Mouse (Mus musculus): ENCODE measurements around the gene Epb42. TPM values are rescaled to one million over a fixed set of nuclear protein-coding genes. Genes with fewer than 3 reads are reported as not detected.
A peak's percentile ranks its signal among the peaks of the same experiment; 100 is the strongest.
"Not testable (repeated sequence)": the region's sequence is repeated elsewhere in the genome, so short reads cannot be mapped to it uniquely, and the experiment has no call there.

The Epb42 gene
- polyA plus RNA-seq, 1 experiment from 2014 or later: 12.2 TPM

GRCm38 (mm10) chr2:121045653-121046052 lies 8.8 kb upstream of the Epb42 start:
- H3K4me1 ChIP-seq: no peaks in the 10 kb centered on the region

GRCm38 (mm10) chr2:121041098-121041497 lies 4.2 kb upstream of the Epb42 start:
- H3K27ac ChIP-seq: no peak overlapping the region
- H3K27me3 ChIP-seq (replicated peaks): no peaks in the 10 kb centered on the region
- no peak for ATAC-seq (ENCODE audit: insufficient read depth, low FRiP score, low read depth)
- H3K4me2 ChIP-seq: no peak overlapping the region
- no peaks in the 10 kb centered on the region for H3K36me3 ChIP-seq
- no peak overlapping the region for H3K4me3 ChIP-seq (replicated peaks)
- H3K9ac ChIP-seq: no peak overlapping the region
- WGBS: 41% methylated on average over 5 of the region's 5 CpGs
- H3K4me1 ChIP-seq: no peaks in the 10 kb centered on the region
- no peaks in the 10 kb centered on the region for H3K9me3 ChIP-seq

More at GRCm38 (mm10) chr2:121045653-121046052, 8.8 kb upstream of the Epb42 start:
- ATAC-seq (ENCODE audit: insufficient read depth, low FRiP score, low read depth): no peak
- Histone ChIP-seq H3K9me3 (no peaks in the 10 kb centered on the region), H3K9ac (no peak overlapping the region), H3K27ac (no peak overlapping the region), H3K4me3 (replicated peaks) (no peak overlapping the region), H3K36me3 (no peaks in the 10 kb centered on the region), H3K27me3 (replicated peaks) (no peaks in the 10 kb centered on the region), H3K4me2 (no peak overlapping the region)
- WGBS: 80% methylated on average over 4 of the region's 4 CpGs

- Histone ChIP-seq H3K36me3 (no peaks in the 10 kb centered on the region), H3K9me3 (no peaks in the 10 kb centered on the region), H3K27ac (no peak overlapping the region), H3K9ac (no peak overlapping the region), H3K4me2 (no peak overlapping the region), H3K4me3 (replicated peaks) (no peak overlapping the region), H3K4me1 (no peaks in the 10 kb centered on the region), H3K27me3 (replicated peaks) (no peaks in the 10 kb centered on the region)
- ATAC-seq (ENCODE audit: insufficient read depth, low FRiP score, low read depth): no peak
- 89% methylated on average over 1 of the region's 1 CpGs for WGBS
These were observed 2.5 kb upstream of the Epb42 start for GRCm38 (mm10) chr2:121039382-121039781.

- not testable (repeated sequence) for ATAC-seq (ENCODE audit: insufficient read depth, low FRiP score, low read depth); H3K9me3 ChIP-seq
These were observed 2.0 kb upstream of the Epb42 start for GRCm38 (mm10) chr2:121038851-121039250.

GRCm38 (mm10) chr2:121022918-121023317 lies 14.0 kb downstream of the Epb42 start:
- Histone ChIP-seq H3K4me3 (replicated peaks) (no peak overlapping the region), H3K9ac (no peak overlapping the region), H3K9me3 (no peaks in the 10 kb centered on the region), H3K4me1 (no peaks in the 10 kb centered on the region), H3K27me3 (replicated peaks) (no peaks in the 10 kb centered on the region), H3K36me3 (peaks cover 1% of the 10 kb centered on the region), H3K4me2 (no peak overlapping the region), H3K27ac (no peak overlapping the region)
- WGBS: 54% methylated on average over 5 of the region's 5 CpGs
- ATAC-seq (ENCODE audit: insufficient read depth, low FRiP score, low read depth): no peak

More at GRCm38 (mm10) chr2:121038851-121039250, 2.0 kb upstream of the Epb42 start:
- not testable (repeated sequence) for H3K27me3 ChIP-seq (replicated peaks); H3K9ac ChIP-seq; H3K27ac ChIP-seq; H3K4me2 ChIP-seq; H3K4me1 ChIP-seq; H3K36me3 ChIP-seq; H3K4me3 ChIP-seq (replicated peaks)
- WGBS: 96% methylated on average over 1 of the region's 1 CpGs

GRCm38 (mm10) chr2:121017151-121017550 lies 19.7 kb downstream of the Epb42 start:
- no peak for ATAC-seq (ENCODE audit: insufficient read depth, low FRiP score, low read depth)
- no peak overlapping the region for H3K4me2 ChIP-seq
- no peaks in the 10 kb centered on the region for H3K4me1 ChIP-seq
- no peaks in the 10 kb centered on the region for H3K9me3 ChIP-seq
- no peak overlapping the region for H3K9ac ChIP-seq
- WGBS: 83% methylated on average over 1 of the region's 1 CpGs
- H3K4me3 ChIP-seq (replicated peaks): no peak overlapping the region
- H3K27ac ChIP-seq: no peak overlapping the region
- H3K27me3 ChIP-seq (replicated peaks): no peaks in the 10 kb centered on the region
- H3K36me3 ChIP-seq: peaks cover 15% of the 10 kb centered on the region

GRCm38 (mm10) chr2:121016226-121016625 lies 20.6 kb downstream of the Epb42 start:
- no peaks in the 10 kb centered on the region for H3K27me3 ChIP-seq (replicated peaks)
- 91% methylated on average over 9 of the region's 9 CpGs for WGBS
- no peak for ATAC-seq (ENCODE audit: insufficient read depth, low FRiP score, low read depth)
- H3K9ac ChIP-seq: no peak overlapping the region
- no peak overlapping the region for H3K27ac ChIP-seq
- H3K36me3 ChIP-seq: peaks cover 15% of the 10 kb centered on the region
- H3K9me3 ChIP-seq: no peaks in the 10 kb centered on the region
- H3K4me2 ChIP-seq: no peak overlapping the region
- H3K4me1 ChIP-seq: no peaks in the 10 kb centered on the region
- H3K4me3 ChIP-seq (replicated peaks): no peak overlapping the region

GRCm38 (mm10) chr2:121015507-121015906 lies 21.4 kb downstream of the Epb42 start:
- no peak for ATAC-seq (ENCODE audit: insufficient read depth, low FRiP score, low read depth)
- 75% methylated on average over 2 of the region's 2 CpGs for WGBS
- no peaks in the 10 kb centered on the region for H3K9me3 ChIP-seq
- no peak overlapping the region for H3K9ac ChIP-seq
- no peak overlapping the region for H3K27ac ChIP-seq
- H3K4me3 ChIP-seq (replicated peaks): no peak overlapping the region
- H3K36me3 ChIP-seq: peaks cover 15% of the 10 kb centered on the region
- H3K4me2 ChIP-seq: no peak overlapping the region
- no peaks in the 10 kb centered on the region for H3K27me3 ChIP-seq (replicated peaks)
- H3K4me1 ChIP-seq: no peaks in the 10 kb centered on the region

GRCm38 (mm10) chr2:121012676-121013075 lies 24.2 kb downstream of the Epb42 start:
- no peak for ATAC-seq (ENCODE audit: insufficient read depth, low FRiP score, low read depth)
- Histone ChIP-seq H3K4me2 (no peak overlapping the region), H3K4me1 (peaks cover 7% of the 10 kb centered on the region), H3K9ac (no peak overlapping the region), H3K36me3 (peaks cover 11% of the 10 kb centered on the region), H3K27me3 (replicated peaks) (no peaks in the 10 kb centered on the region), H3K27ac (no peak overlapping the region), H3K9me3 (no peaks in the 10 kb centered on the region), H3K4me3 (replicated peaks) (no peak overlapping the region)
- WGBS: 91% methylated on average over 9 of the region's 9 CpGs

- 23% methylated on average over 5 of the region's 5 CpGs for WGBS
- peak overlapping the region; percentile 88 for H3K4me2 ChIP-seq
- ATAC-seq (ENCODE audit: insufficient read depth, low FRiP score, low read depth): no peak
- H3K27me3 ChIP-seq (replicated peaks): no peaks in the 10 kb centered on the region
- H3K9ac ChIP-seq: peak overlapping the region; percentile 66
- H3K27ac ChIP-seq: no peak overlapping the region
- no peaks in the 10 kb centered on the region for H3K9me3 ChIP-seq
- H3K4me1 ChIP-seq: peaks cover 7% of the 10 kb centered on the region
- H3K4me3 ChIP-seq (replicated peaks): peak overlapping the region; percentile 81
- H3K36me3 ChIP-seq: no peaks in the 10 kb centered on the region
These were observed 27.7 kb downstream of the Epb42 start for GRCm38 (mm10) chr2:121009071-121009677.

GRCm38 (mm10) chr2:121008664-121009007 lies 28.2 kb downstream of the Epb42 start:
- Histone ChIP-seq H3K9ac (peak overlapping the region; percentile 66), H3K4me1 (peaks cover 7% of the 10 kb centered on the region), H3K4me2 (peak overlapping the region; percentile 88), H3K9me3 (no peaks in the 10 kb centered on the region), H3K36me3 (no peaks in the 10 kb centered on the region), H3K27ac (no peak overlapping the region), H3K27me3 (replicated peaks) (no peaks in the 10 kb centered on the region), H3K4me3 (replicated peaks) (peak overlapping the region; percentile 81)
- ATAC-seq (ENCODE audit: insufficient read depth, low FRiP score, low read depth): peak; percentile 7; the same call in 1 of the 2 replicates
- under 1% methylated on average over 12 of the region's 12 CpGs for WGBS

GRCm38 (mm10) chr2:121007925-121008663 lies 28.8 kb downstream of the Epb42 start, which contains the start of gene Ccndbp1:
Gene Ccndbp1 (plus strand): TSS chr2:121008403.
- Histone ChIP-seq H3K4me3 (replicated peaks) (peak within 1 kb of the TSS; percentile 81), H3K36me3 (no peaks in the 10 kb centered on the region), H3K4me2 (peak within 1 kb of the TSS; percentile 88), H3K9me3 (no peaks in the 10 kb centered on the region), H3K9ac (peak within 1 kb of the TSS; percentile 66), H3K27ac (0 out of 2 replicates have a peak within 1 kb of the TSS, but pooled peaks have one; percentile 5), H3K4me1 (peaks cover 7% of the 10 kb centered on the region), H3K27me3 (replicated peaks) (no peaks in the 10 kb centered on the region)
- ATAC-seq (ENCODE audit: insufficient read depth, low FRiP score, low read depth): peak; percentile 97
- WGBS: 2% methylated on average over 34 of the region's 34 CpGs
